Mouse (Mus musculus) liver, adult 2 months (tissue): ENCODE results near the gene Sco2. TPM values are rescaled to one million over a fixed set of nuclear protein-coding genes. Genes with fewer than 3 reads are reported as not detected.

ENCODE experiments used
- DNase-seq: peaks from one replicate; pipeline ENCODE4 v3.0.0-alpha.2; 2011; ENCODE audit warnings: low read depth, low spot score; ENCODE audit errors: extremely low read depth
- H3K27ac ChIP-seq: fragments of 200-500 bp; replicated peaks from 2 replicates; pipeline ENCODE4 v1.5.1; 2012; ENCODE audit warnings: low read depth, mild to moderate bottlenecking, control low read depth, inconsistent platforms, low read length; ENCODE audit not compliant: insufficient read depth
- H3K27me3 ChIP-seq: fragments of 200-500 bp; 2 replicates; pipeline ENCODE4 v1.6.1; 2012; ENCODE audit warnings: mild to moderate bottlenecking, moderate library complexity, low read length, inconsistent platforms; ENCODE audit not compliant: control insufficient read depth, insufficient read depth
- H3K36me3 ChIP-seq: fragments of 200-500 bp; 2 replicates; pipeline ENCODE4 v1.6.1; 2012; ENCODE audit warnings: low read length, inconsistent platforms; ENCODE audit not compliant: control insufficient read depth, insufficient read depth
- H3K4me1 ChIP-seq: fragments of 200-500 bp; 2 replicates; pipeline ENCODE4 v1.6.1; 2011; ENCODE audit warnings: low read length; ENCODE audit not compliant: control insufficient read depth, insufficient read depth
- H3K4me3 ChIP-seq: fragments of 200-500 bp; 2 replicates; pipeline ENCODE4 v1.5.1; 2011; ENCODE audit warnings: low read depth, mild to moderate bottlenecking, control low read depth, low read length, moderate library complexity; ENCODE audit not compliant: insufficient read depth
- H3K79me2 ChIP-seq: fragments of 200-500 bp; 2 replicates; pipeline ENCODE4 v1.6.1; 2012; ENCODE audit warnings: inconsistent platforms, mild to moderate bottlenecking, low read length, moderate library complexity; ENCODE audit not compliant: control insufficient read depth, insufficient read depth
- H3K9ac ChIP-seq: fragments of 200-500 bp; 2 replicates; pipeline ENCODE4 v1.6.1; 2012; ENCODE audit warnings: low read depth, mild to moderate bottlenecking, control low read depth, inconsistent platforms, low read length
- CTCF ChIP-seq: fragments of 200-500 bp; IDR thresholded peaks from 2 replicates; pipeline ENCODE4 v1.5.1; 2011; ENCODE audit warnings: low read depth, low read length, control low read depth
- POLR2A ChIP-seq: fragments of 200-500 bp; IDR thresholded peaks from 2 replicates; pipeline ENCODE4 v1.6.1; 2011; ENCODE audit warnings: low read length, control low read depth; ENCODE audit not compliant: insufficient read depth; ENCODE audit errors: extremely low read depth
- WGBS: fragments of 180-500 bp; shearing (Covaris S2); methylation state at CpG from one replicate; pipeline ENCODE4 v1.1.7; 2018; 5-methylcytosine and 5-hydroxymethylcytosine counted together
- polyA plus RNA-seq: library from polyadenylated mRNA; depleted of rRNA; stranded (reverse); fragments of >200 nt; gene quantifications from 2 replicates; pipeline ENCODE4 v1.2.3, GENCODE M21; 2012
- total RNA-seq: library from RNA; depleted of rRNA; stranded (reverse); fragments of >200 nt; gene quantifications from 2 replicates; pipeline ENCODE4 v1.2.3, GENCODE M21; 2014

Sco2 gene
- total and polyA plus RNA-seq, 2 experiments = 131 to 353 TPM

DNA sequence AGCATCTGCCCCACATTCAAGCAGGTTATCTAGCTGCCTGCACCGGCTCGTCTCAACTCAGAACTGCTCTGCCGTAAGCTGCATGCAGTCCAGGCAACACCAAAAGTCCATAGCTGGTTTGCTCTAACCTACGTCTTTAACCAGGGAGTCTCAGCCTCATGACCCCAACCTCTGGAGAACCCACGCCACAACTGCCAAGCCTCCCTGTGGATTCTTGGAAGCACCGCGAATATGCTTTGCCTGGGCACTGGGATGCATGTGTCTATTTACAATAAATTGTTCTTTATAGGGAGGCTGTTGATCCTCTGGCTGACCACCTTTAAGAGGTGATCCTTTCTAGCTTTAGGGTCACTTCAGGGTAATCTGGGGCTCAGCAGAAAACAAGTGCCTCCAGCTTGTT lies 1.1 kb downstream of the Sco2 start:
- Histone ChIP-seq H3K79me2 (peaks cover 4% of the 10 kb centered on the region; the same call in 1 of the 2 replicates), H3K27ac (no peak overlapping the region), H3K27me3 (no peaks in the 10 kb centered on the region), H3K9ac (no peak overlapping the region; the same call in 1 of the 2 replicates), H3K36me3 (peaks cover 8% of the 10 kb centered on the region; the same call in 1 of the 2 replicates), H3K4me3 (no peak overlapping the region), H3K4me1 (peaks cover 8% of the 10 kb centered on the region)
- TF ChIP-seq POLR2A (no peak), CTCF (no peak)
- no peak for DNase-seq
- WGBS = 73% methylated on average over 7 of the region's 7 CpGs

GRCm38 (mm10) chr15:89372068-89372467 lies 1.6 kb downstream of the Sco2 start:
- TF ChIP-seq CTCF (no peak), POLR2A (no peak)
- 71% methylated on average over 13 of the region's 13 CpGs for WGBS
- Histone ChIP-seq H3K4me3 (no peak overlapping the region), H3K36me3 (peaks cover 8% of the 10 kb centered on the region; the same call in 1 of the 2 replicates), H3K4me1 (peaks cover 7% of the 10 kb centered on the region), H3K79me2 (peaks cover 4% of the 10 kb centered on the region; the same call in 1 of the 2 replicates), H3K27ac (no peak overlapping the region), H3K27me3 (no peaks in the 10 kb centered on the region), H3K9ac (no peak overlapping the region)
- DNase-seq = no peak

GRCm38 (mm10) chr15:89365141-89365551 lies 8.5 kb downstream of the Sco2 start:
- TF ChIP-seq POLR2A (no peak), CTCF (no peak)
- Histone ChIP-seq H3K79me2 (no peaks in the 10 kb centered on the region), H3K27ac (no peak overlapping the region), H3K9ac (no peak overlapping the region), H3K36me3 (peaks cover 35% of the 10 kb centered on the region), H3K4me3 (no peak overlapping the region), H3K27me3 (no peaks in the 10 kb centered on the region), H3K4me1 (no peaks in the 10 kb centered on the region)
- no peak for DNase-seq
- 96% methylated on average over 4 of the region's 4 CpGs for WGBS

DNA sequence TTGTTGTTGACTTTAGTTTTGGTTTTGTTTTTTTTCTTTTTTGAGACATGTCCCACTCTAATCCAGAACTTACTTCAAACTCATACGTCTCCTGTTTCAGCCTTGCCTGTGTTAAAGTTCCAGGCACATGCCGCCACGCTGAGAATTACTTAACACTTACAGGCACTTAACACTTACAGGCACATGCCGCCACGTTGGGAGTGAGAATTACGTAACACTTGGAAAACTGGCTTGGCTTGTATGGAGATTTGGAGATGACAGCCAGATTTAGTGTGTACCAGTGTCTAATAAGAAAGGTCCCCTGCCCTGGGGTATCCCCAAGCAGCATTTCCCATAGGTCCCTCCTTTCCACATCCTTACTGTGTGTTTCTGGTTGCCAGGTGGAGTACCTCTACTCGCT lies 10.6 kb downstream of the Sco2 start:
- Histone ChIP-seq H3K27ac (no peak overlapping the region), H3K4me3 (no peak overlapping the region), H3K9ac (no peak overlapping the region), H3K36me3 (peaks cover 35% of the 10 kb centered on the region), H3K4me1 (no peaks in the 10 kb centered on the region), H3K79me2 (peaks cover 3% of the 10 kb centered on the region; the same call in 1 of the 2 replicates), H3K27me3 (no peaks in the 10 kb centered on the region)
- WGBS = 70% methylated on average over 7 of the region's 7 CpGs
- TF ChIP-seq POLR2A (no peak), CTCF (no peak)
- no peak for DNase-seq

DNA sequence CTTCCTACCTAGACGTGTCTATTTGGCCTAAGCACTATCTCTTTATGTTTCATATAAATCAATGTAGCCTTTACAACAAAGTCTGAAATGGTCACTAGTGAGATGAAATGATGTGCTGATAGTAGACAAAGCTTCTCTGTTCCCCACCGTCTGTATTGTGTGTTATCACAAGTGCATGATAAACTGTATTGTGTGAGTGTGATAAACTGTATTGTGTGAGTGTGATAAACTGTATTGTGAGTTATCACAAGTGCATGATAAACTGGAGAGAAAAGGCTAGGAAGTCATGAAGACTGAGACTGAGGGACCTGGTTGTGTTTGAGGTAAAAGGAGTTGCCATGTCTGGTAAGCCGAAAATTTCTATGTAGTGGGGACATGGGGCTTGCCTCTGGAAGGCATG lies 14.9 kb downstream of the Sco2 start:
- WGBS = 83% methylated on average over 3 of the region's 3 CpGs
- Histone ChIP-seq H3K79me2 (peaks cover 16% of the 10 kb centered on the region; the same call in 1 of the 2 replicates), H3K4me1 (peaks cover 3% of the 10 kb centered on the region), H3K4me3 (no peak overlapping the region), H3K27me3 (no peaks in the 10 kb centered on the region), H3K36me3 (peaks cover 12% of the 10 kb centered on the region; the same call in 1 of the 2 replicates), H3K9ac (no peak overlapping the region), H3K27ac (no peak overlapping the region)
- no peak for TF ChIP-seq CTCF
- TF ChIP-seq POLR2A = no peak
- no peak for DNase-seq

DNA sequence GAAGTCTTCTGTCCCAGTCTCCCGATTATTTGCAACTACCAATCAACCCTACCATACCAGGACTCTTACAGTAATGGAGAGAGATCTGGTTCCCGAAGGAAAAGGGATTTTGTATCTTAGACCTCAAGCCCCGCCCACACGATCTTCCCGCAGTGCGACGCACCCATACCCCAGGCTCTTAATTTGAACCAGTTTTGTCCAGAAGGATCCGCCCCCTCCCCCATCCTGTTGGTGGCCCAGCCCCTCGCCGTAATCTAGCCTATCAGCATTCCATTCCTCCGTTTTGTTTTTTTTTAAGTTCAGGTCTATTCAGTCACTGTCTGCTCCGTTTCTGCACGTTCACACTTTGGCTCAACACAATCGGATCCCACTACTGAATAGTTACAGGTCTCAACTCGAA lies 17.3 kb downstream of the Sco2 start:
- peak; percentile 53 for DNase-seq
- H3K27me3 ChIP-seq = no peaks in the 10 kb centered on the region
- under 1% methylated on average over 15 of the region's 15 CpGs for WGBS
- H3K79me2 ChIP-seq = peaks cover 16% of the 10 kb centered on the region; the same call in 1 of the 2 replicates
- H3K4me3 ChIP-seq = peak overlapping the region; percentile 93
- H3K4me1 ChIP-seq = peaks cover 3% of the 10 kb centered on the region
- TF ChIP-seq POLR2A (no peak), CTCF (no peak)
- peaks cover 3% of the 10 kb centered on the region; the same call in 1 of the 2 replicates for H3K36me3 ChIP-seq
- peak overlapping the region; percentile 34; the same call in 1 of the 2 replicates for H3K9ac ChIP-seq
- peak overlapping the region; percentile 22; the same call in 1 of the 2 replicates for H3K27ac ChIP-seq
